Mouse (Mus musculus): Measurements from ENCODE around the gene Pole4.
"Not testable (repeated sequence)": the region's sequence is repeated elsewhere in the genome, so short reads cannot be mapped to it uniquely, and the experiment has no call there.

The Pole4 gene

GRCm38 (mm10) chr6:82715653-82716052, 10.5 kb upstream of the Pole4 start:
- in situ Hi-C loops (cut with MboI; ENCODE audit: low sequenced_read_pairs), result no loop called here

- in situ Hi-C loops (cut with MboI; ENCODE audit: low sequenced_read_pairs), result no loop called here
These were observed 10.1 kb upstream of the Pole4 start for GRCm38 (mm10) chr6:82715253-82715652.

GRCm38 (mm10) chr6:82714841-82715240, 9.7 kb upstream of the Pole4 start:
- in situ Hi-C loops (cut with MboI; ENCODE audit: low sequenced_read_pairs), result no loop called here

GRCm38 (mm10) chr6:82714243-82714642, 9.1 kb upstream of the Pole4 start:
- in situ Hi-C loops (cut with MboI; ENCODE audit: low sequenced_read_pairs), result no loop called here

GRCm38 (mm10) chr6:82707742-82708141, 2.6 kb upstream of the Pole4 start:
- in situ Hi-C loops (cut with MboI; ENCODE audit: low sequenced_read_pairs), result loop anchor here (10.0 kb wide), 1 partner anchor 743 kb away; the partner anchor contains the start of gene Mrpl19

GRCm38 (mm10) chr6:82707241-82707640, 2.1 kb upstream of the Pole4 start:
- in situ Hi-C loops (cut with MboI; ENCODE audit: low sequenced_read_pairs), result loop anchor here (10.0 kb wide), 1 partner anchor 742 kb away; the partner anchor contains the start of gene Mrpl19

GRCm38 (mm10) chr6:82703710-82704109, 1.5 kb downstream of the Pole4 start:
- in situ Hi-C loops (cut with MboI; ENCODE audit: low sequenced_read_pairs), result loop anchor here (10.0 kb wide), 1 partner anchor 739 kb away; the partner anchor contains the start of gene Mrpl19

- in situ Hi-C loops (cut with MboI; ENCODE audit: low sequenced_read_pairs), result loop anchor here (10.0 kb wide), 1 partner anchor 738 kb away; the partner anchor contains the start of gene Mrpl19
These were observed 2.6 kb downstream of the Pole4 start for GRCm38 (mm10) chr6:82702593-82703017.

GRCm38 (mm10) chr6:82701296-82701695, 3.9 kb downstream of the Pole4 start:
- in situ Hi-C loops (cut with MboI; ENCODE audit: low sequenced_read_pairs), result loop anchor here (10.0 kb wide), 1 partner anchor 736 kb away; the partner anchor contains the start of gene Mrpl19

GRCm38 (mm10) chr6:82699831-82700230, 5.3 kb downstream of the Pole4 start:
- in situ Hi-C loops (cut with MboI; ENCODE audit: low sequenced_read_pairs), result loop anchor here (10.0 kb wide), 1 partner anchor 735 kb away; the partner anchor contains the start of gene Mrpl19

GRCm38 (mm10) chr6:82696736-82697135, 8.4 kb downstream of the Pole4 start:
- in situ Hi-C loops (cut with MboI; ENCODE audit: low sequenced_read_pairs), result no loop called here

GRCm38 (mm10) chr6:82694668-82695067, 10.5 kb downstream of the Pole4 start:
- in situ Hi-C loops (cut with MboI; ENCODE audit: low sequenced_read_pairs), result no loop called here

GRCm38 (mm10) chr6:82689474-82689873, 15.7 kb downstream of the Pole4 start:
- in situ Hi-C loops (cut with MboI; ENCODE audit: low sequenced_read_pairs), result no loop called here

GRCm38 (mm10) chr6:82688586-82688985, 16.6 kb downstream of the Pole4 start:
- in situ Hi-C loops (cut with MboI; ENCODE audit: low sequenced_read_pairs), result not testable (repeated sequence)

- in situ Hi-C loops (cut with MboI; ENCODE audit: low sequenced_read_pairs), result no loop called here
These were observed 21.0 kb downstream of the Pole4 start for GRCm38 (mm10) chr6:82684136-82684535.

- in situ Hi-C loops (cut with MboI; ENCODE audit: low sequenced_read_pairs), result not testable (repeated sequence)
These were observed 25.9 kb downstream of the Pole4 start for GRCm38 (mm10) chr6:82679286-82679685.

GRCm38 (mm10) chr6:82677629-82678028, 27.5 kb downstream of the Pole4 start:
- in situ Hi-C loops (cut with MboI; ENCODE audit: low sequenced_read_pairs), result not testable (repeated sequence)

GRCm38 (mm10) chr6:82666480-82666879, 38.7 kb downstream of the Pole4 start:
- in situ Hi-C loops (cut with MboI; ENCODE audit: low sequenced_read_pairs), result no loop called here

- in situ Hi-C loops (cut with MboI; ENCODE audit: low sequenced_read_pairs), result no loop called here
These were observed 52.0 kb downstream of the Pole4 start for GRCm38 (mm10) chr6:82653169-82653525.

- in situ Hi-C loops (cut with MboI; ENCODE audit: low sequenced_read_pairs), result no loop called here
These were observed 52.5 kb downstream of the Pole4 start for GRCm38 (mm10) chr6:82652521-82653168.

GRCm38 (mm10) chr6:82649096-82649495, 56.1 kb downstream of the Pole4 start:
- in situ Hi-C loops (cut with MboI; ENCODE audit: low sequenced_read_pairs), result no loop called here

- in situ Hi-C loops (cut with MboI; ENCODE audit: low sequenced_read_pairs), result no loop called here
These were observed 57.1 kb downstream of the Pole4 start for GRCm38 (mm10) chr6:82647940-82648655.
